Mouse (Mus musculus): ENCODE data around the gene AC134908.4.
A peak's percentile ranks its signal among the peaks of the same experiment; 100 is the strongest.

DNA sequence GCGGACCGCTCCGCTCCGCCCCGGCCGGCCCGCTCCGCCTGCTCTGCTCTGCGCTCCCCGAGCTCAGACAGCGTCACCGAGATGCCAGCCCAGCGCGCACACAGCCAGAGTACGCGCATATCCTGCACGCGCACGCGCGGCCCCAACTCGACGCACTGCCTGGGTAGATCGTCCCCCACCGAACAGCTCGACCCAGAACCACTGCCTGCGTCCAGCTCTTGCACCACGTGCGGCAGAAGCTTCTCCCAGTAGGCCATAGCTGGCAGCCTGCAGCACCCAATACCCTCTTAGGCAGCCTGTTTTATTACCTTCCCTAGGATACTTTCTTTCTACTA is 41.6 kb upstream of the AC134908.4 start, which contains the start of gene Rhbdl1:
- peak; percentile 57 for TF ChIP-seq POLR2A (IDR thresholded peaks at IDR 0.05; ENCODE audit: insufficient read depth, low read depth, low read length)
- TF ChIP-seq CTCF (IDR thresholded peaks at IDR 0.05; ENCODE audit: insufficient read depth, low read depth, low read length): no peak
